Mouse (Mus musculus) forebrain, embryonic 15.5 days (tissue): Measurements from ENCODE around the gene Gpr171. TPM values are rescaled to one million over a fixed set of nuclear protein-coding genes. Genes with fewer than 3 reads are reported as not detected.
"Not testable (repeated sequence)": the region's sequence is repeated elsewhere in the genome, so short reads cannot be mapped to it uniquely, and the experiment has no call there.

Experiments used
- ATAC-seq: fragments of 200-750 bp; cut with Nextera tagmentation; replicated peaks from 2 replicates; pipeline ENCODE4 v1.8.0; 2017; ENCODE audit warnings: mild to moderate bottlenecking, moderate TSS enrichment, moderate library complexity
- H3K27ac ChIP-seq: fragments of 300-500 bp; sonication (generic); replicated peaks from 2 replicates; pipeline ENCODE4 v1.5.1; 2015; ENCODE audit warnings: mild to moderate bottlenecking, inconsistent platforms
- H3K27me3 ChIP-seq: fragments of 300-500 bp; sonication (generic); 2 replicates; pipeline ENCODE4 v1.6.1; 2015; ENCODE audit warnings: inconsistent platforms
- H3K36me3 ChIP-seq: fragments of 300-500 bp; sonication (generic); 2 replicates; pipeline ENCODE4 v1.6.1; 2015; ENCODE audit warnings: mild to moderate bottlenecking, inconsistent platforms
- H3K4me1 ChIP-seq: fragments of 300-500 bp; sonication (generic); 2 replicates; pipeline ENCODE4 v1.6.1; 2015; ENCODE audit warnings: inconsistent platforms
- H3K4me2 ChIP-seq: fragments of 300-500 bp; sonication (generic); replicated peaks from 2 replicates; pipeline ENCODE4 v1.6.1; 2015; ENCODE audit warnings: mild to moderate bottlenecking, inconsistent platforms
- H3K4me3 ChIP-seq: fragments of 300-500 bp; sonication (generic); 2 replicates; pipeline ENCODE4 v1.5.1; 2015; ENCODE audit warnings: mild to moderate bottlenecking, inconsistent platforms
- H3K9ac ChIP-seq: fragments of 300-500 bp; sonication (generic); replicated peaks from 2 replicates; pipeline ENCODE4 v1.6.1; 2015; ENCODE audit warnings: mild to moderate bottlenecking, inconsistent platforms
- H3K9me3 ChIP-seq: fragments of 300-500 bp; sonication (generic); 2 replicates; pipeline ENCODE4 v1.6.1; 2016; ENCODE audit warnings: inconsistent platforms
- WGBS: fragments of 180-500 bp; shearing (Covaris S2); methylation state at CpG from one replicate; pipeline ENCODE4 v1.1.7; 2015; ENCODE audit warnings: mixed read lengths; 5-methylcytosine and 5-hydroxymethylcytosine counted together
- polyA plus RNA-seq: library from polyadenylated mRNA; unstranded; fragments of >200 nt; fragmentation: Nextera tagmentation; extraction: Ambion mirVana; gene quantifications from 2 replicates; pipeline ENCODE4 v1.2.1, GENCODE M21; 2015

Gpr171 gene
- polyA plus RNA-seq = 0.96 and 1.0 TPM in 2 replicates

- H3K27ac ChIP-seq = no peak within 1 kb of the TSS
- H3K4me1 ChIP-seq = no peaks in the 10 kb centered on the region
- H3K27me3 ChIP-seq = no peaks in the 10 kb centered on the region
- H3K4me2 ChIP-seq = no peak within 1 kb of the TSS
- no peak within 1 kb of the TSS for H3K4me3 ChIP-seq
- no peak for ATAC-seq
- H3K9ac ChIP-seq = no peak within 1 kb of the TSS
- no peaks in the 10 kb centered on the region for H3K36me3 ChIP-seq
- 80% methylated on average over 6 of the region's 6 CpGs for WGBS
- H3K9me3 ChIP-seq = no peaks in the 10 kb centered on the region
Observed at GRCm38 (mm10) chr3:59101218-59101986, at the start of gene Gpr171. Gene Gpr171, minus strand, starts transcription at chr3:59101821.

GRCm38 (mm10) chr3:59150624-59151023 is 49.0 kb upstream of the Gpr171 start:
- no peak for ATAC-seq
- no peaks in the 10 kb centered on the region for H3K4me1 ChIP-seq
- H3K27ac ChIP-seq = no peak overlapping the region
- no peak overlapping the region for H3K4me2 ChIP-seq
- H3K9ac ChIP-seq = no peak overlapping the region
- 97% methylated on average over 2 of the region's 2 CpGs for WGBS
- H3K4me3 ChIP-seq = no peak overlapping the region
- H3K9me3 ChIP-seq = no peaks in the 10 kb centered on the region
- H3K27me3 ChIP-seq = no peaks in the 10 kb centered on the region
- H3K36me3 ChIP-seq = no peaks in the 10 kb centered on the region

- no peak overlapping the region for H3K9ac ChIP-seq
- H3K4me2 ChIP-seq = no peak overlapping the region
- no peaks in the 10 kb centered on the region for H3K4me1 ChIP-seq
- H3K36me3 ChIP-seq = no peaks in the 10 kb centered on the region
- H3K9me3 ChIP-seq = no peaks in the 10 kb centered on the region
- no peaks in the 10 kb centered on the region for H3K27me3 ChIP-seq
- H3K27ac ChIP-seq = no peak overlapping the region
- H3K4me3 ChIP-seq = no peak overlapping the region
- no peak for ATAC-seq
Observed at GRCm38 (mm10) chr3:59149646-59150045, 48.0 kb upstream of the Gpr171 start.

GRCm38 (mm10) chr3:59145194-59145593 is 43.6 kb upstream of the Gpr171 start:
- Histone ChIP-seq H3K36me3 (no peaks in the 10 kb centered on the region), H3K4me2 (no peak overlapping the region), H3K27me3 (no peaks in the 10 kb centered on the region), H3K9me3 (no peaks in the 10 kb centered on the region), H3K27ac (no peak overlapping the region), H3K4me3 (no peak overlapping the region), H3K4me1 (no peaks in the 10 kb centered on the region), H3K9ac (no peak overlapping the region)
- ATAC-seq = no peak
- WGBS = 61% methylated on average over 5 of the region's 5 CpGs

- WGBS = 80% methylated on average over 8 of the region's 8 CpGs
- Histone ChIP-seq H3K27ac (no peak overlapping the region), H3K4me3 (no peak overlapping the region)
Observed at GRCm38 (mm10) chr3:59141507-59142305, 40.1 kb upstream of the Gpr171 start.

GRCm38 (mm10) chr3:59140941-59141340 is 39.3 kb upstream of the Gpr171 start:
- H3K4me1 ChIP-seq, H3K27ac ChIP-seq, H3K9ac ChIP-seq, H3K27me3 ChIP-seq, ATAC-seq, H3K4me3 ChIP-seq, H3K36me3 ChIP-seq, H3K9me3 ChIP-seq, H3K4me2 ChIP-seq: not testable (repeated sequence)
- WGBS = 94% methylated on average over 4 of the region's 4 CpGs

More at GRCm38 (mm10) chr3:59141507-59142305, 40.1 kb upstream of the Gpr171 start:
- Histone ChIP-seq H3K4me1 (no peaks in the 10 kb centered on the region), H3K9ac (no peak overlapping the region), H3K36me3 (no peaks in the 10 kb centered on the region), H3K4me2 (no peak overlapping the region), H3K27me3 (no peaks in the 10 kb centered on the region), H3K9me3 (no peaks in the 10 kb centered on the region)
- no peak for ATAC-seq

- no peaks in the 10 kb centered on the region for H3K4me1 ChIP-seq
- 80% methylated on average over 2 of the region's 2 CpGs for WGBS
- no peak overlapping the region for H3K9ac ChIP-seq
- no peaks in the 10 kb centered on the region for H3K27me3 ChIP-seq
- no peaks in the 10 kb centered on the region for H3K36me3 ChIP-seq
- no peak overlapping the region for H3K4me3 ChIP-seq
- no peak overlapping the region for H3K4me2 ChIP-seq
- no peaks in the 10 kb centered on the region for H3K9me3 ChIP-seq
- no peak overlapping the region for H3K27ac ChIP-seq
- ATAC-seq = no peak
Observed at GRCm38 (mm10) chr3:59140115-59140514, 38.5 kb upstream of the Gpr171 start.

- Histone ChIP-seq H3K4me2 (no peak overlapping the region), H3K4me1 (no peaks in the 10 kb centered on the region), H3K27ac (no peak overlapping the region), H3K4me3 (no peak overlapping the region), H3K9me3 (no peaks in the 10 kb centered on the region), H3K27me3 (no peaks in the 10 kb centered on the region), H3K36me3 (no peaks in the 10 kb centered on the region), H3K9ac (no peak overlapping the region)
- no peak for ATAC-seq
Observed at GRCm38 (mm10) chr3:59139651-59140051, 38.0 kb upstream of the Gpr171 start.

GRCm38 (mm10) chr3:59138946-59139468 is 37.4 kb upstream of the Gpr171 start:
- 72% methylated on average over 12 of the region's 12 CpGs for WGBS
- no peak overlapping the region for H3K4me2 ChIP-seq
- no peak overlapping the region for H3K27ac ChIP-seq
- no peak overlapping the region for H3K9ac ChIP-seq
- no peaks in the 10 kb centered on the region for H3K4me1 ChIP-seq
- ATAC-seq = no peak
- no peak overlapping the region for H3K4me3 ChIP-seq
- H3K27me3 ChIP-seq = no peaks in the 10 kb centered on the region
- H3K9me3 ChIP-seq = no peaks in the 10 kb centered on the region
- no peaks in the 10 kb centered on the region for H3K36me3 ChIP-seq

- H3K9me3 ChIP-seq = no peaks in the 10 kb centered on the region
- no peaks in the 10 kb centered on the region for H3K36me3 ChIP-seq
- H3K4me1 ChIP-seq = no peaks in the 10 kb centered on the region
- H3K27me3 ChIP-seq = no peaks in the 10 kb centered on the region
- no peak overlapping the region for H3K27ac ChIP-seq
- WGBS = 78% methylated on average over 5 of the region's 5 CpGs
- no peak overlapping the region for H3K4me3 ChIP-seq
- no peak overlapping the region for H3K4me2 ChIP-seq
- no peak for ATAC-seq
- no peak overlapping the region for H3K9ac ChIP-seq
Observed at GRCm38 (mm10) chr3:59135911-59136653, 34.5 kb upstream of the Gpr171 start.

- H3K4me1 ChIP-seq = no peaks in the 10 kb centered on the region
- H3K4me2 ChIP-seq = no peak overlapping the region
- H3K9me3 ChIP-seq = no peaks in the 10 kb centered on the region
- H3K9ac ChIP-seq = no peak overlapping the region
- H3K36me3 ChIP-seq = no peaks in the 10 kb centered on the region
- no peak for ATAC-seq
- H3K27ac ChIP-seq = no peak overlapping the region
- H3K4me3 ChIP-seq = no peak overlapping the region
- 92% methylated on average over 5 of the region's 5 CpGs for WGBS
- no peaks in the 10 kb centered on the region for H3K27me3 ChIP-seq
Observed at GRCm38 (mm10) chr3:59133189-59133588, 31.6 kb upstream of the Gpr171 start.

- no peaks in the 10 kb centered on the region for H3K9me3 ChIP-seq
- no peak overlapping the region for H3K9ac ChIP-seq
- no peak for ATAC-seq
- H3K27me3 ChIP-seq = no peaks in the 10 kb centered on the region
- H3K36me3 ChIP-seq = no peaks in the 10 kb centered on the region
- H3K4me1 ChIP-seq = no peaks in the 10 kb centered on the region
- WGBS = 89% methylated on average over 4 of the region's 4 CpGs
- H3K27ac ChIP-seq = no peak overlapping the region
- H3K4me3 ChIP-seq = no peak overlapping the region
- H3K4me2 ChIP-seq = no peak overlapping the region
Observed at GRCm38 (mm10) chr3:59131966-59132365, 30.3 kb upstream of the Gpr171 start.
